Mouse (Mus musculus): ENCODE measurements around the gene Tdp2.

Tdp2 gene

GRCm38 (mm10) chr13:24831353-24832130 is at the start of gene Tdp2, which contains the start of gene Acot13:
Tdp2 (plus strand) TSS chr13:24831679.
Acot13 (minus strand) TSS chr13:24831540.
- peak; percentile 94 for DNase-seq

GRCm38 (mm10) chr13:24781916-24782315 is 49.6 kb upstream of the Tdp2 start:
- no peak for DNase-seq

- peak; percentile 53 for DNase-seq
These were observed 45.4 kb upstream of the Tdp2 start for GRCm38 (mm10) chr13:24786014-24786490.

GRCm38 (mm10) chr13:24787477-24787876 is 44.0 kb upstream of the Tdp2 start:
- no peak for DNase-seq

GRCm38 (mm10) chr13:24791349-24791748 is 40.1 kb upstream of the Tdp2 start:
- no peak for DNase-seq

- peak; percentile 52 for DNase-seq
These were observed 39.0 kb upstream of the Tdp2 start for GRCm38 (mm10) chr13:24792411-24793045.

- DNase-seq, result no peak
These were observed 32.8 kb upstream of the Tdp2 start for GRCm38 (mm10) chr13:24798686-24799085.

GRCm38 (mm10) chr13:24799378-24799777 is 32.1 kb upstream of the Tdp2 start:
- DNase-seq, result no peak

- peak; percentile 34 for DNase-seq
These were observed 31.4 kb upstream of the Tdp2 start for GRCm38 (mm10) chr13:24799925-24800673.

- DNase-seq, result peak; percentile 97
These were observed 30.7 kb upstream of the Tdp2 start for GRCm38 (mm10) chr13:24800674-24801307.

GRCm38 (mm10) chr13:24801308-24801921 is 30.1 kb upstream of the Tdp2 start, which contains the start of gene BC005537:
BC005537 (plus strand) TSS chr13:24801657.
- DNase-seq, result peak; percentile 26

GRCm38 (mm10) chr13:24802131-24802691 is 29.3 kb upstream of the Tdp2 start:
- no peak for DNase-seq

- no peak for DNase-seq
These were observed 28.3 kb upstream of the Tdp2 start for GRCm38 (mm10) chr13:24803196-24803595.

GRCm38 (mm10) chr13:24806079-24806478 is 25.4 kb upstream of the Tdp2 start:
- DNase-seq, result no peak

GRCm38 (mm10) chr13:24812521-24812920 is 19.0 kb upstream of the Tdp2 start:
- no peak for DNase-seq

GRCm38 (mm10) chr13:24814616-24815015 is 16.9 kb upstream of the Tdp2 start:
- no peak for DNase-seq

- no peak for DNase-seq
These were observed 15.1 kb upstream of the Tdp2 start for GRCm38 (mm10) chr13:24816125-24817092.

- DNase-seq, result no peak
These were observed 11.5 kb upstream of the Tdp2 start for GRCm38 (mm10) chr13:24819931-24820330.

GRCm38 (mm10) chr13:24822663-24823343 is 8.7 kb upstream of the Tdp2 start:
- DNase-seq, result no peak

- no peak for DNase-seq
These were observed 6.8 kb upstream of the Tdp2 start for GRCm38 (mm10) chr13:24824647-24825046.

Measured in right cerebral cortex, adult 18-20 months (tissue).